8 mouse cellular contexts compared by ENCODE assay signal in genomic region chrX:101428785-101429141, GRCm38 (mm10). TPM values are rescaled to one million over a fixed set of nuclear protein-coding genes. Genes with fewer than 3 reads are reported as not detected.
DNase-seq lines count a peak whose midpoint lies in the region; ATAC-seq and TF ChIP-seq lines count a peak whose summit lies in the region.

No protein-coding gene starts in this region.

- H3K9ac ChIP-seq in forebrain, embryonic 15.5 days (replicated peaks), result peak overlapping the region; percentile 35; the same call in 1 of the 2 replicates
- H3K9ac ChIP-seq in liver, embryonic 14.5 days (replicated peaks), result peak overlapping the region; percentile 66

- H3K27me3 ChIP-seq in forebrain, embryonic 15.5 days, result no peaks in the 10 kb centered on the region
- H3K27me3 ChIP-seq in liver, embryonic 14.5 days (ENCODE audit: control insufficient read depth, insufficient read depth, low read length), result no peaks in the 10 kb centered on the region

- peaks cover 28% of the 10 kb centered on the region for H3K4me1 ChIP-seq in forebrain, embryonic 15.5 days
- peaks cover 0 to 8% of the 10 kb centered on the region in 2 experiments; a peak in 3 of 4 replicates for H3K4me1 ChIP-seq in liver, embryonic 14.5 days (replicated peaks; ENCODE audit: control insufficient read depth in 2 of 2, insufficient read depth in 2 of 2, low read length in 1 of 2)

- peak overlapping the region; percentile 95 for H3K27ac ChIP-seq in forebrain, embryonic 15.5 days (replicated peaks)
- H3K27ac ChIP-seq in liver, embryonic 14.5 days, result peak overlapping the region; percentile 79

- peak; percentile 8; the same call in 1 of the 2 replicates for ATAC-seq in forebrain, embryonic 15.5 days (replicated peaks)
- no peak for ATAC-seq in liver, embryonic 14.5 days (ENCODE audit: insufficient read depth)
- ATAC-seq in frontal cortex, adult (ENCODE audit: low TSS enrichment), result no peak; the same call in 1 of the 2 replicates

- no peak for TF ChIP-seq EP300 in liver, embryonic 14.5 days (IDR thresholded peaks at IDR 0.05; ENCODE audit: low read depth)

- H3K4me3 ChIP-seq in forebrain, embryonic 15.5 days, result peak overlapping the region; percentile 67
- H3K4me3 ChIP-seq in liver, embryonic 14.5 days (ENCODE audit: insufficient read depth in 1 of 2, low read depth in 2 of 2, low read length in 2 of 2), result peak overlapping the region; percentile 86 to 95

- peak overlapping the region; percentile 40 for H3K4me2 ChIP-seq in forebrain, embryonic 15.5 days (replicated peaks)
- H3K4me2 ChIP-seq in liver, embryonic 14.5 days (ENCODE audit: low read depth), result peak overlapping the region; percentile 73

- no peaks in the 10 kb centered on the region for H3K9me3 ChIP-seq in forebrain, embryonic 15.5 days
- no peaks in the 10 kb centered on the region for H3K9me3 ChIP-seq in liver, embryonic 14.5 days (ENCODE audit: control insufficient read depth, low read length)

- WGBS in forebrain, embryonic 15.5 days, result 27% methylated on average over 7 of the region's 7 CpGs
- 24% methylated on average over 7 of the region's 7 CpGs for WGBS in liver, embryonic 14.5 days (ENCODE audit: insufficient replicate concordance)

- no peaks in the 10 kb centered on the region for H3K36me3 ChIP-seq in forebrain, embryonic 15.5 days
- peaks cover 4% of the 10 kb centered on the region for H3K36me3 ChIP-seq in liver, embryonic 14.5 days (replicated peaks; ENCODE audit: control insufficient read depth, insufficient read depth, low read depth)

- peak; percentile 34 for DNase-seq in embryo, embryonic 11 days
- DNase-seq in embryo, embryonic 10.5 days (ENCODE audit: low spot score), result no peak
- peak; percentile 8 for DNase-seq in retina, postnatal 7 days (ENCODE audit: low read depth, low spot score)
- no peak for DNase-seq in retina, postnatal 1 day
- peak in 2 of 3 experiments; percentile 20 to 43 for DNase-seq in liver, embryonic 14.5 days (ENCODE audit: low read depth in 3 of 3, low spot score in 3 of 3)
- DNase-seq in testis, postnatal 10 days (ENCODE audit: low spot score), result no peak

- no peak for TF ChIP-seq CTCF in liver, embryonic 14.5 days (IDR thresholded peaks at IDR 0.05; ENCODE audit: low read depth)

RNA-seq across cellular contexts. Expression of gene Nono, which starts 0.4 kb away (rescaled TPM):
- polyA plus RNA-seq in forebrain, embryonic 15.5 days (2015; fragmentation: Nextera tagmentation; extraction: Ambion mirVana), result 459 and 484 TPM in 2 replicates
- 78.8 and 117 TPM in 2 replicates for polyA plus RNA-seq in liver, embryonic 14.5 days (2012; rRNA removed)
- polyA plus RNA-seq in liver, embryonic 14.5 days (2014; fragmentation: Nextera tagmentation; extraction: Ambion mirVana), result 103 and 113 TPM in 2 replicates

RNA-seq across cellular contexts. Expression of gene Zmym3, which starts 8.1 kb away (rescaled TPM):
- 61.9 and 63.1 TPM in 2 replicates for polyA plus RNA-seq in forebrain, embryonic 15.5 days (2015; fragmentation: Nextera tagmentation; extraction: Ambion mirVana)
- polyA plus RNA-seq in liver, embryonic 14.5 days (2012; rRNA removed), result 9.6 and 11.4 TPM in 2 replicates
- polyA plus RNA-seq in liver, embryonic 14.5 days (2014; fragmentation: Nextera tagmentation; extraction: Ambion mirVana), result 4.3 and 4.4 TPM in 2 replicates

RNA-seq across cellular contexts. Expression of gene Itgb1bp2, which starts 20.1 kb away (rescaled TPM):
- polyA plus RNA-seq in forebrain, embryonic 15.5 days (2015; fragmentation: Nextera tagmentation; extraction: Ambion mirVana), result 1.8 and 2.6 TPM in 2 replicates
- 0.58 and 0.96 TPM in 2 replicates for polyA plus RNA-seq in liver, embryonic 14.5 days (2012; rRNA removed)
- polyA plus RNA-seq in liver, embryonic 14.5 days (2014; fragmentation: Nextera tagmentation; extraction: Ambion mirVana), result 0.17 and 0.23 TPM in 2 replicates

RNA-seq across cellular contexts. Expression of gene Gjb1, which starts 52.6 kb away (rescaled TPM):
- polyA plus RNA-seq in forebrain, embryonic 15.5 days (2015; fragmentation: Nextera tagmentation; extraction: Ambion mirVana), result 0.29 and 0.60 TPM in 2 replicates
- 42.1 and 62.5 TPM in 2 replicates for polyA plus RNA-seq in liver, embryonic 14.5 days (2012; rRNA removed)
- 52.5 and 56.6 TPM in 2 replicates for polyA plus RNA-seq in liver, embryonic 14.5 days (2014; fragmentation: Nextera tagmentation; extraction: Ambion mirVana)

Comparison
In these comparisons a context has a peak if more than half of its experiments do, and no peak if none do; other contexts are left out.
1. DNase-seq: peak in embryo, embryonic 11 days (single experiment), retina, postnatal 7 days (single experiment) and liver, embryonic 14.5 days (2 of 3); none in embryo, embryonic 10.5 days (single experiment), retina, postnatal 1 day (single experiment) and testis, postnatal 10 days (single experiment).